ENCODE assay signal across 8 mouse cellular contexts in genomic region chr7:139086195-139087158, GRCm38 (mm10). TPM values are rescaled to one million over a fixed set of nuclear protein-coding genes. Genes with fewer than 3 reads are reported as not detected.
A peak's percentile ranks its signal among the peaks of the same experiment; 100 is the strongest.
DNase-seq lines count a peak whose midpoint lies in the region; ATAC-seq lines count a peak whose summit lies in the region.

No protein-coding gene starts in this region.

- 5% methylated on average over 61 of the region's 61 CpGs for WGBS in liver, embryonic 16.5 days (ENCODE audit: insufficient replicate concordance)

- H3K27ac ChIP-seq in liver, embryonic 16.5 days (ENCODE audit: low read length) = no peak overlapping the region

- intact Hi-C loops in heart, postnatal 36 days (cut with DNase I) = no loop called here

- no peaks in the 10 kb centered on the region for H3K36me3 ChIP-seq in liver, embryonic 16.5 days (ENCODE audit: control insufficient read depth, insufficient read depth)

- no peak overlapping the region for H3K9ac ChIP-seq in liver, embryonic 16.5 days (ENCODE audit: low read depth, low read length)

- H3K4me2 ChIP-seq in liver, embryonic 16.5 days (ENCODE audit: low read depth, low read length) = peak overlapping the region; percentile 31

- H3K4me3 ChIP-seq in liver, embryonic 16.5 days (ENCODE audit: low read depth, low read length) = peak overlapping the region; percentile 24

- DNase-seq in adrenal gland, adult 18-20 months (ENCODE audit: low spot score in 2 of 2) = peak; percentile 16 to 33
- no peak for DNase-seq in adrenal gland, adult 8-10 months
- peak; percentile 53 for DNase-seq in right cerebral cortex, postnatal 14 days
- no peak for DNase-seq in right cerebral cortex, adult 18-20 months
- DNase-seq in heart, postnatal 36 days = peak; percentile 20 to 40
- DNase-seq in left cerebral cortex, adult 8-10 months (ENCODE audit: low spot score in 2 of 2) = no peak

- H3K4me1 ChIP-seq in liver, embryonic 16.5 days (ENCODE audit: control insufficient read depth, low read depth, low read length) = no peaks in the 10 kb centered on the region

- H3K9me3 ChIP-seq in liver, embryonic 16.5 days (replicated peaks; ENCODE audit: control insufficient read depth, low read length) = no peaks in the 10 kb centered on the region

- no peak for ATAC-seq in liver, embryonic 16.5 days (ENCODE audit: low read depth)
- no peak for ATAC-seq in activated CD4-positive, CD25-positive, alpha-beta regulatory T cell, adult 4 months

- H3K27me3 ChIP-seq in liver, embryonic 16.5 days (ENCODE audit: control insufficient read depth, insufficient read depth, low read depth, low read length) = peaks cover 39% of the 10 kb centered on the region

RNA-seq across cellular contexts. Expression of gene Dpysl4, which starts 0.7 kb away (rescaled TPM):
- under 1 TPM; 0.22 to 0.70 TPM for total RNA-seq in adrenal gland, adult 18-20 months (2021)
- total RNA-seq in adrenal gland, adult 8-10 months (2022) = 1 to 10 TPM; 1.1 to 3.2 (median 2.5) TPM
- total RNA-seq in heart, postnatal 36 days (2021) = 1 to 10 TPM; 5.0 to 6.4 TPM
- 0.11 and 0.18 TPM in 2 replicates for polyA plus RNA-seq in liver, embryonic 16.5 days (2015; fragmentation: Nextera tagmentation; extraction: Ambion mirVana)
- not detected for polyA plus RNA-seq in activated CD4-positive, CD25-positive, alpha-beta regulatory T cell, adult 4 months (2017; shearing (Covaris generic))
- 10 to 100 TPM; 45.5 to 50.1 (median 46.9) TPM for total RNA-seq in left cerebral cortex, adult 8-10 months (2022)

Comparison
In these comparisons a context has a peak if more than half of its experiments do, and no peak if none do; other contexts are left out.
1. DNase-seq: peak in adrenal gland, adult 18-20 months (2 of 2), right cerebral cortex, postnatal 14 days (single experiment) and heart, postnatal 36 days (2 of 2); none in adrenal gland, adult 8-10 months (single experiment), right cerebral cortex, adult 18-20 months (single experiment) and left cerebral cortex, adult 8-10 months (0 of 2).
2. RNA of gene Dpysl4, which starts 0.7 kb away (total RNA-seq): 45.5 to 50.1 TPM in left cerebral cortex, adult 8-10 months; 5.0 to 6.4 TPM in heart, postnatal 36 days, 1.1 to 3.2 TPM in adrenal gland, adult 8-10 months and 0.22 to 0.70 TPM in adrenal gland, adult 18-20 months; every median in the first group is over 4 times any median in the second.